Mouse (Mus musculus): ENCODE measurements around the gene Gpatch8. TPM values are rescaled to one million over a fixed set of nuclear protein-coding genes. Genes with fewer than 3 reads are reported as not detected.

The Gpatch8 gene
- total RNA-seq, 2 experiments from 2014 or later = 47.5 to 48.8 TPM

DNA sequence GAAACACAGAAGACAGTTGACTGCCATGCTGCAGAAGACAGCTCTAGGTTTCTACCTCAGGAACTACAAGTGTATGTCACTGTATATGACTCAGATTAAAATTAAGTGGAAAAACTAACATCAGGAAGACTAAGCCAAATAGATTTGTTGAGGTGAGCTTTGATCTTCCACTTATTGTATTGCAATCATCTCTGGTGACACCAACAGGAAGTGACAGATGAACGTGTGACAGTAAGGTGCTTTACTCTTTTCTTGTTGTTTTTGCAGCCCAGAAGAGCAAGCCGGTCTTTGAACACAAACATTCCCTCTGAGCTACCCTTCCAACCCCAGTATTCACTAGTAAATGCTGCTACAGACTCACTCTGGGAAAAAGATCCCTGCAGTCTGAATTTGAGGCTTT lies 59.5 kb downstream of the Gpatch8 start:
- DNase-seq (ENCODE audit: low spot score in 2 of 2) = no peak

DNA sequence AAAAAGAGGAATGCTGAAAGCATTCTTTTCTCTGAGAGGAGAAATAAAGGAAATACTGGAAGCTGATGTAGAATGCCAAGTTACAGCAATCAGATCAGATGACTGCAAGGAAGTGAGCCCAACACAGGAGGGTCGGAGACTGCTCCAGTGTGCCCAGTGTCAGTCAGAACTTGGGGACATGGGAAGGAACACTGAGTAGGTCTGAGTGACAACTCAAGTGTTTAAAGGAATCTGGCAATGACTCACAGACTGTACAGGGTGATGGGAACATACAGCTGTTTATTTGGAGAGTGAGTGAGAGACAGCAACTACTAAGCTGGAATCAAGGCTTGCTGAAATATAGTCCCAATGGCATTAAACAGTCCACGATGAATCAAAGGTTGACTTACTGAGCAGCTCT lies 60.0 kb downstream of the Gpatch8 start:
- no peak for DNase-seq (ENCODE audit: low spot score in 2 of 2)

- DNase-seq (ENCODE audit: low spot score in 2 of 2) = no peak
These were observed 60.5 kb downstream of the Gpatch8 start for GRCm38 (mm10) chr11:102495742-102496141.

DNA sequence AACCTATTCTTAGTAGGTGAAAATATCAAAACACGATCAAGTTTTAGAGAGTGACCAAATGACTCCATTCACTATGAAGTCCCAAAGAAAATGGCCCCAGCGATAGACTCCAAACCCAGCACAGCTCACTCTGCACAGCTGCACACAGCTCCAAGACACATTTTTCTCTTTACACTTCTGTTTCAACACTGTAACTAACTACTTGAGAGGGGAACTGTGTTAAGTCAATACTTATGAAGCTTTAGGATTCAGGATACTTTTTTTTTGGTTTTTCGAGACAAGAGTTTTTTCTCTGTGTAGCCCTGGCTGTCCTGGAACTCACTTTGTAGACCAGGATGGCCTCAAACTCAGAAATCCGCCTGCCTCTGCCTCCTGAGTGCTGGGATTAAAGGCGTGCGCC lies 61.1 kb downstream of the Gpatch8 start:
- DNase-seq (ENCODE audit: low spot score in 2 of 2) = no peak

GRCm38 (mm10) chr11:102494063-102494650 lies 62.0 kb downstream of the Gpatch8 start:
- no peak for DNase-seq (ENCODE audit: low spot score in 2 of 2)

DNA sequence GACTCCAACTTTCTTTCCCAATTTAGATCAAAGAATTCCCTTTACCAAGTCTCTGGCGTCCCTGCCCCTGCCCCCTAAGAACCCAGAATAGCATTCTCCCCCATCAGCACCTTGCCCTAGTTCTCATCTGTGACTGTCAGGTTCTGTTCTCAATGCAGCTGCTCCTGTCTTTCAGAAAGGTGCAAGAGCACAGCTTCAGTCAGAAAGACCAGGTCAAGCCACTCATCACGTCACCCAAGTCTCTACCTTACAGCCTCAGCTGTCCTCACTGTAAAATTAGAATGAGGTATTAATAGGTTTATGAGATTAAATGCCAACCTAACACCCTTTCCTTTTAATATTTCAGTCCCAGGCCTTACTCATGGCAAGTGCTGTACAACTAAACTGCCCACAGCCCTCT lies 63.0 kb downstream of the Gpatch8 start:
- no peak for DNase-seq (ENCODE audit: low spot score in 2 of 2)

DNA sequence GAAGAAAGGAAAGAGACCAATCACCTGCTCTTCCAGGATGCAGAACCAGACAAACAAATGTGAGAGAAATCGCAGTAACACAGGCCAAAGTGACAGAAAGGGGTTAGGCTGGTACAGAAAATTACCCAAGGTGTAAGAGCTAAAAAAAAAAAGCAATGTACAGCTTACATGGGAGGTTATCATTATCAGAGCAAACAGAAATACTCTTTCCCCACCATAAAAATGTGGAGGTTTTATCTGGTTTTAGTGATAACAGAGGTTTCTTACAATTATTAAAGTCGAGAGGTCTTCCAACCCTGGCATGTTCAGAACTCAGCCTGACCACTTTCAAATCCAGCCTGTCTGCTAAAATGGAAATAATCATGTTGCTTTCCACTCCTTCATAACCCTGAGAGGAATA lies 68.3 kb downstream of the Gpatch8 start:
- no peak for DNase-seq (ENCODE audit: low spot score in 2 of 2)

GRCm38 (mm10) chr11:102486733-102487386 lies 69.3 kb downstream of the Gpatch8 start:
- DNase-seq (ENCODE audit: low spot score in 2 of 2) = peak in 1 of 2 experiments; percentile 64

- no peak for DNase-seq (ENCODE audit: low spot score in 2 of 2)
These were observed 74.4 kb downstream of the Gpatch8 start for GRCm38 (mm10) chr11:102481779-102482178.

- no peak for DNase-seq (ENCODE audit: low spot score in 2 of 2)
These were observed 75.3 kb downstream of the Gpatch8 start for GRCm38 (mm10) chr11:102480897-102481296.

GRCm38 (mm10) chr11:102480111-102480510 lies 76.1 kb downstream of the Gpatch8 start:
- no peak for DNase-seq (ENCODE audit: low spot score in 2 of 2)

DNA sequence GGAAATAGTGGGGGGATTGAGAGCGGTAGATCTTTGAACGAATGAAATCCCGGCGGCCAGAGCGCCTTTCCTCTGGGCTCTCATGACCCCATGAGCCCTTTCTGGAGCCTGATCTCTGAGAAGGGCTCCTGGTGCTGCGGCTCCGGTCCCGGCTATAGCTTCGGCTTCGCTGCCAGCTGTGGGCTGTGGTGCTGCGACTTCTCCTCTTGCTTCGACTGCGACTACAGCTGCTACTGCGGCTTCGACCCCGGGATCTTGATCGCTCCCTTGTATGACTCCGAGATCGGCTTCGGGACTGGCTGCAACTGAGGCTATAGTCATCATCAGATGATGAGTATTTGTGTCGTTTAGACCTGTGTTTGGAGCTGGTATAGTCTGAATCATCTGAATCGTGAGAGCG lies 76.6 kb downstream of the Gpatch8 start:
- no peak for DNase-seq (ENCODE audit: low spot score in 2 of 2)

GRCm38 (mm10) chr11:102478671-102479070 lies 77.5 kb downstream of the Gpatch8 start:
- no peak for DNase-seq (ENCODE audit: low spot score in 2 of 2)

DNA sequence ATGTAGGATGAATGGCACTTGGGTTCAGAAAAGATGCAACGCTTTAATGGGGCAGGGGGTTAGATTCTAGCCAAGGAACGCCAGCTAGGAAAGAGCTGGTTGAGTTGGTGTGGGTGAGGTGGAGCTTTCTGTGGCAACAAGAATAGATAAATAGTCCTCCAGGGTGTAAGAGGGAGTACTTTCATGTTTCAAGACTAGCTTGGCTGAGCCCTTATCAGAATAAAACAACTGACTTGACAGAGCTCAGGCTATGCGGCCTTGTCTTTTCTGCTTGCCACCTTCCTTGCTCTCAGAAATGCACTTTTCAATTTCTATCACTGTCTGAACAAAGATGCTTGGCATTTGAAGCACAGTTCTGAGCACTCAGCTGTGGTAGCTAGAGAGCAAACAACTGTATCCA lies 81.2 kb downstream of the Gpatch8 start:
- no peak for DNase-seq (ENCODE audit: low spot score in 2 of 2)

DNA sequence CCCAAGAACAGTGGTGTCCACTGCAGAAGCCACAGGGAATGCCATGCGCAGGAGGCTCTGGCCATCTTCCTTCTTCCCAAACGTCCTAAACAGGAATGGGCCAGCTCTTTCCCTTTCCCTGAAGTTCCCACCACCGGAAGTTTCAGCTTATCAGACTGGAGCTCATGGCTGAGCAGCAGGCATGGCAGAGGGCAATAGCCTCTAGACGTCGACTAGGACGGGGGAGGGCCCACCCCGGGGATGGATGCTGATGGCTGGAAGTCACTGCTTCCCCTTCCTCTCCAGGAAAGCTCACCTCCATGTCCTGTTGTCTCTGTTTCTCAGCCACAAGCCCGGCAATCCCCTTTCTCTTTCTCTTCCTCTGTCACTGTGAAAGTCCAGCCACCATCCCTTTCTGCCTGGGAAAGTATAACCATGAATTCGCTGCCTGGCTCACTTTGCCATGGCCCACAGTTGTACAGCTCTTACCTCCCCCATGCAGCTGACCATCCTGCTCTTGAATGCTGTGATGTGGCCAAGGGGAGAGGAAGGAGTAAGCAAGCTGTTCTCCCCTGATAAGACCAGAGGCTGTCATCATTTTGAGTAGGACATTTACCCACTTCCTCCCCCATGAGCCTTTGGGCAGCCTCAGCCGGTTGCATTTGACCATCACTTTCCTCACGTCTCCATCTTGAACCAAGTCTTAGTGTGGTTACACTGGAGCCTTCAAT lies 86.4 kb downstream of the Gpatch8 start, which contains the start of gene Itga2b:
Gene Itga2b (minus strand): TSS at position 475 of the 710 bp plus-strand sequence.
- no peak for DNase-seq (ENCODE audit: low spot score in 2 of 2)

DNA sequence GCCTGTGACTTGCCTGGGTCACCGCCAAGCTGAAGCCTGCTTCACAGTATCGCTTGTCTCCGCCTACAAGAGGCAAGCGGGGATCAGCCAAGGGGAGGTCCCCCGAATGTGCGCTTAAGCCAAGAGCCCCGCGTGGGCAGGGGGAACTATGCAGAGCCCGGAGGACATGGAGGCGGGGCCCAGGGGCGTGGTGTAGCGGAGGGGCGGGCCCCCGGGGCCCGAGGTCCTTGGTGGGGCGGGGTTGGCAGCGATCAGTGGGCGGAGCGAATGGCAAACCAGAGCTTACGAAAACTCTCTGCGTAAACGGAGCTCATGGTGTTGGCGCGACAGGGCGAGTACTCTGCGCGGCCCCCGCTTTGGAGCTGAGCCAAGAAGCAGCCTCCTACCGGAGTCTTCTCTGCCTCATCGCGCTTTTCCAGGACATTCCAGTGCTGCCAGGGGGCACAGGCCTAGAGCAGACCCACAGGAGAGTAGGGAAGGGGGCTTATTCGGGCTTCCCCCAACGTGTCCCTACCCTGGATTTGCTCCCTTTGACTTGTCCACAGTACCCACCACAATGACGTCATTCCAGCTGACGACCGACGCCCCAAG lies 89.1 kb downstream of the Gpatch8 start:
- peak; percentile 92 to 95 for DNase-seq (ENCODE audit: low spot score in 2 of 2)

DNA sequence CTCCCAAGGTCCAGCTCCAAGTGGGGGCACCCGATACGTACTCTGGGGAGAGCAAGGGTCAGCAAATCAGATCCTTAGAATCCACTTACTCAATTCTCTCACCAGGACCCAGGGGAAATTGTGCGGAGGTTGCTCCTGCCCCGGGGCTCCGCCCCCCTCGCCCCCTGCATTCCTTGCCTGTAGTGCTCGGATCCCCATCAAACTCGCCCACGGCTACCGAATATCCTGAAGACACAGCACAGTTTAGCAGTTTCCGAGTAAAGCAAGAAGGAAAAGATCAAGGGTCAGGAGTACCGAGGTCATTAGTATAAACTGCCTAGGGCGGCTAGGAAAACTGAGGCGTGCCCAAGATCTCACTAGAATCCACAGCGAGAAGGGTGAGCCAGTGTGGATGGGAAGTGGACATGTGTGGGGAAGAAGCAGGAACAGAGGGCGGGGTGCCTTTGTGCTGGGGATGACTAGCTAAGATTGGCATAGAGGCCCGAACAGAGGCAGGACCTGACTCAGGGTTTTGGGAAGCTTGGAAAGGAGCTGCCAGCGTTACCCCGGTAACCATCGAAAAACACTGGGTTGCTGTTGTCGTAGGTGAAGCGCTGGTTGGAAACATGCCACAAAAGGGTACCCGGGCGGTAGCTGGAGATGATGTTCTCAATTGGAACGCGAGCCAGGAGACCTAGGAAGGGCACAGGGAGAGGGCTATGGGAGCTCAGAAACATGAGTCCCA lies 90.3 kb downstream of the Gpatch8 start:
- DNase-seq (ENCODE audit: low spot score in 2 of 2) = peak; percentile 69 to 79

GRCm38 (mm10) chr11:102464901-102465300 lies 91.3 kb downstream of the Gpatch8 start:
- DNase-seq (ENCODE audit: low spot score in 2 of 2) = no peak

- no peak for DNase-seq (ENCODE audit: low spot score in 2 of 2)
These were observed 94.4 kb downstream of the Gpatch8 start for GRCm38 (mm10) chr11:102461764-102462163.

GRCm38 (mm10) chr11:102460541-102460940 lies 95.7 kb downstream of the Gpatch8 start:
- DNase-seq (ENCODE audit: low spot score in 2 of 2) = no peak

- peak in 1 of 2 experiments; percentile 34 for DNase-seq (ENCODE audit: low spot score in 2 of 2)
These were observed 100.3 kb downstream of the Gpatch8 start for GRCm38 (mm10) chr11:102455740-102456396.

All from layer of hippocampus, adult 18-20 months (tissue).